Mouse (Mus musculus) MEL (cell line): ENCODE measurements around the gene Clca4a.

Experiments
- GATA1 ChIP-seq: IDR thresholded peaks from 2 replicates; pipeline ENCODE4 v1.6.1; 2011; ENCODE audit warnings: low read depth, low read length, improper control_type of control experiment
- MAFK ChIP-seq: IDR thresholded peaks from 2 replicates; pipeline ENCODE4 v1.6.1; 2011; ENCODE audit warnings: low read depth, mild to moderate bottlenecking, low read length, improper control_type of control experiment, borderline replicate concordance

GRCm38 (mm10) chr3:145017807-145018206 lies 43.0 kb upstream of the Clca4a start:
- TF ChIP-seq GATA1: no peak
- TF ChIP-seq MAFK: no peak
